Mouse (Mus musculus) layer of hippocampus, adult 2 months (tissue): Measurements from ENCODE around the gene Thrsp. TPM values are rescaled to one million over a fixed set of nuclear protein-coding genes. Genes with fewer than 3 reads are reported as not detected.

Source experiments
- DNase-seq, 2 experiments: peaks; one replicate each; pipeline ENCODE4 v3.0.0; 2022; ENCODE audit warnings: low spot score in 2 of 2
- H3K27ac ChIP-seq: fragments of 200-600 bp; 2 replicates; pipeline ENCODE4 v1.8.1; 2022
- H3K4me3 ChIP-seq: fragments of 200-600 bp; 2 replicates; pipeline ENCODE4 v1.8.1; 2022; ENCODE audit warnings: mild to moderate bottlenecking
- CTCF ChIP-seq: fragments of 200-600 bp; conservative IDR thresholded peaks from 2 replicates; pipeline ENCODE4 v1.8.1; 2022; ENCODE audit warnings: antibody characterized with exemption, mild to moderate bottlenecking, moderate library complexity
- total RNA-seq, 2 experiments: library from RNA; stranded (reverse); gene quantifications; 2 replicates each; pipeline ENCODE4 v1.2.3; 2021

The Thrsp gene
- total RNA-seq, 2 experiments from 2014 or later = 40.0 to 40.6 TPM

DNA sequence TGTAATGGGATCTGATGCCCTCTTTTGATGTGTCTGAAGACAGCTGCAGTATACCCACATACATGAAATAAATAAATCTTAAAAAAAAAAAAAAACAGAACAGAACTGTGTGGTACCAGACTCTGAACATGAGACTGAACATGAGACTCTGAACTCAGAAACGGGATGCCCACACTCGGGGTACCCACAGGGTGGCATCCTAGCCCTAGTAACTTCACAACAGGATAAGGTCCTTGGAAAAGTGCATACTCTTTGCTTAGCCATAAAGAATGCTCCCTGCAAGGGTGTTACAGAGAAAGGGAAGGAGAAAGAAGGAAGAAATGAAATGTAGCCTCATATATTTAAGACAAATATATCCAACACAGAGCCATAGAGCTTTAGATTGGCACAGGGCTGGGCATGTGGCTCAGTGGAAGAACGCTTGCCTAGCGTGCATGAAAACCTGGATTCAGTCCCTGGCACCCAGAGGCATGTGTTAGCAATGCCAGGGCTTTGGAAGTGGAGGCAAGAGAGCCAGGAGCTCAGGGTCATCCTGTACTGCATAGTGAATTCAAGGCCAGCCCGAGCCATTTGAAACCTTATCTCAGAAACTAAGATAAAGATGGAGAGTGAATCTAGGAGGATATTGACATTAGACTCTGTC is 10.4 kb upstream of the Thrsp start:
- Histone ChIP-seq H3K4me3 (no peak overlapping the region), H3K27ac (peak overlapping the region; percentile 54)
- DNase-seq = no peak
- TF ChIP-seq CTCF = peak; percentile 70

DNA sequence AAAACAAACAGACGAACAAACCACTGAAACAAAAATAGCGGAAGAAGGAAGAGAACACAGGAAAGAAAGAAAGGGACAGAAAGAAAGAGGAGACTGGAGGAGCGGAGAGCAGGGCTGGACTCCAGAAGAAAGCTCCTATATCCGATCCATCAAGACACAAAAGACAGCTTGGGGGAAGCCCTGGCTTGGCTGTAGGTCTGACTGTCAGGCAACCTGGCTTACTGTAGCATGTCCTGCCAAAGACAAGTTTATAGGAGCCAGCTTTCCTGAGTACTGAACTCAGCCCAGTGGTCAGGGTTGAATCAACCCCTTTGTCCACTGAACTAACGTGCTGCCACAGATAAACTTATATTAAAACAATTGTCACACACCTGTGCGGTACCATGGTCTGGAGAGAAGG is 9.8 kb upstream of the Thrsp start:
- no peak overlapping the region for H3K4me3 ChIP-seq
- no peak for DNase-seq
- peak overlapping the region; percentile 11; the same call in 1 of the 2 replicates for H3K27ac ChIP-seq
- TF ChIP-seq CTCF = no peak

DNA sequence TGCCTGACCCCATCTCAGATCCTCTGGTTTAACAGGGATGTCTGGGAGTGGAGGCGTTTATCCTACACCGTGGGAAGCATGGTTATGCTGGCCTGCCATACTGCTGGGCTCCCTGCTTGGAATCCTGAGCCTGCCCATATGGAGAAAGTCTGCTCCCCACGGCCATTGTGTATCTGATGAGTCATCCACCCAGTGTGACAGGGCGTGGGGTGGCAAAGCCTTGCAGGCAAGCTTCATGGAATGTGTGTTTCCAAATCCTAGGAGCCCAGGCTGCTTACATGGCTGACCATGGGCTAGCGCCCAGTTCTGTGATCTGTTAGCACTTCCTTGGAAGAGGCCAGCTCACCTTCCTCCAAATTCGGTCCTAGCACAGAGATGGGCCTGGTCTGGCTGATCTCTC is 9.0 kb upstream of the Thrsp start:
- no peak for TF ChIP-seq CTCF
- Histone ChIP-seq H3K27ac (peak overlapping the region; percentile 11; the same call in 1 of the 2 replicates), H3K4me3 (no peak overlapping the region)
- DNase-seq = no peak

DNA sequence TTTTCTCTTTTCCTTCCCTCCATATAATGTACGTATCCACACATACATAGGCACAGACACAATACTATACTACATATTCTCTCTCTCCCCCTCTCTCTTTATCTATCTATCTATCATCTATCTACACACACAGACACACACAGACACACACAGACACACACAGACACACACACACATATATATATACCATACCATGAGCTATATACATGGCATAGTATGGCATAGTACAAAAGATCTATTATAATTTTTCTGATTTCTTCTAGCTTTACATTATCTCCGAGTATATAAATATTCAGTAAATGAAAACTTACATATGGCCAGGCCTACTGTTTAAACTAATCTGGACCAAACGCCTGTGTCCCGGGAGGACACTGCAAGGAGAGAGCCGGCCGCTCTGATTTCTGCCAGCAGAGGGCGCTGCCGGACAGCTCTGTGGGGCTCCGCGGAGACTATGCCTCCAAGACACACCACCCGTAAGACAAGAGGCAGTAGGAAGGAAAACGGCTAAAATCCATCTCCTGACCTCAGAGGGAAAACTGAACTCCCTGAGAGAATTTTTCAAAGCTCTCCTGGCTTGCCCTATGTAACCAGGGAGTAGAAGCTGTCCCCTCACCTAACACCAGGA is 7.2 kb upstream of the Thrsp start:
- peak overlapping the region; percentile 65 for H3K27ac ChIP-seq
- peak; percentile 63 to 93 for DNase-seq
- peak; percentile 98; the same call in 1 of the 2 replicates for TF ChIP-seq CTCF
- H3K4me3 ChIP-seq = no peak overlapping the region

DNA sequence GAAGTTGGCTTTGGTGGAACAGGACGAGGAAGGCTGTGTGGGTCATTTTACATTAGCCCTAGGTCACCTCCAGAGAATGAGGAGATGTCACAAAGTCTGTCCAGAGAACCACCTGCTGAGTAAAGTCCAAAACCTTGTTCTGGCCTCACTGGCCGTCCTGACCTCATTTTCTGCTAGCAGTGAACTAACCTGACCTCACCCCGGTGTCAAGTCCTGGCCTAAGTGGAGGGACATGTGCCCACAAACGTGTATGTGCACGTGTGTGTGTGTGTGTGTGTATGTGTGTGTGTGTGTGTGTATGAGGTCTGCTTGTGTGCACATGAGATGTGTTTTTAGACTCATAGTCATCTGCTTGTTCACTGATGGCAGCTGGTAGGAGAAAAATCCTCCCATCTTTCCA is 6.2 kb upstream of the Thrsp start:
- Histone ChIP-seq H3K27ac (no peak overlapping the region), H3K4me3 (no peak overlapping the region)
- TF ChIP-seq CTCF = no peak
- no peak for DNase-seq

DNA sequence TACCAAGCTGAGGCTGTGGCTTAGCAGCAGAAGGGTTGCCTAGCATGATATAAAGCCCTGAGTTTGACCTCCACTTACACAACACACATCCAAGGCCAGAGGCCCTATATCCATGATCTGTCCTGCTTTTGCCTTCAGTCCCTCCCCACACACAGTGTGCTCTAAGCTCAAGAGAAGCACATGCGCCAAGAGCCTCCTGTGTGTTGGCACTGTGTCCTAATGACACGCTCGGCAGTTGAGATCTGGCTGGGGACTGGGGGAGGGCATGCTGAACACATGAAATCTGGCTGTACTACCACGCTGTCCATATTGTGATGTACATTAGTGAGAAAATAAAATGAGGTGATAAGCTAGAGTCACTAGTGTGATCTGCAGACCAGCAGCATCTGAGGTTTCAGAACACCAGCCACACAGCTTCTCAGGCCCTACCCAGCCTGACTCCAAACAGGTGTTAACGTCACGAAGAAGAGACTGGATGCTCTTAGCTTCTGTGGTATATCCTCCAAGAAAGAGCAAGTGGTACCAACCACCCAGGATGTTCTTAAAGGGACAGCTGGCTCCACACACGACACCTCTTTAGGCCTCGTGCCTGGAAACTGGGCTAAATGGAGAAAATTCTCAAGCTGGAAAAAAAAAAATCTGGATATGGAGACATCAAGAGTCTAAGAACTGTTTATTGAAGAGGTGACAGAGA is 3.6 kb upstream of the Thrsp start:
- no peak for TF ChIP-seq CTCF
- no peak overlapping the region for H3K4me3 ChIP-seq
- DNase-seq = peak in 1 of 2 experiments; percentile 55
- peak overlapping the region; percentile 8; the same call in 1 of the 2 replicates for H3K27ac ChIP-seq

DNA sequence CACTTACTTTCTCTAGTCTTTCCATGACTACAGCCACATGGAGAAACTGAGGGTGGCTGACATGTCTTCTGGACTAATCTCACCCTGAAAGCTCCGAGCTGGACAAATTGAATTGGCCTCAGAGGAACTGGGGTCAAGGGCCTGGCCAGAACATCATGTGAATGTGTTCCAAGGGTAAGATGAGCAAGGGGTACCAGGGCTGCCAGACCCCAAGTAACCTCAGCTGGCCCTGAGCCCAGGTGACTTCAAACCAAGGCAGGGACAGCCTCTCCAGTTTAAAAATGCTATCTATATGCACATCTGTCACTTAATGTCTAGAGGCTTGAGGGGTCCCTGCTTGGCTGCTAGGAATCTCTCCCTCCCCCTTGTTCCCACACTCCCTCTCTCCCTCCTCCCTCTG is 2.9 kb upstream of the Thrsp start:
- Histone ChIP-seq H3K4me3 (no peak overlapping the region), H3K27ac (peak overlapping the region; percentile 8; the same call in 1 of the 2 replicates)
- TF ChIP-seq CTCF = no peak
- no peak for DNase-seq

DNA sequence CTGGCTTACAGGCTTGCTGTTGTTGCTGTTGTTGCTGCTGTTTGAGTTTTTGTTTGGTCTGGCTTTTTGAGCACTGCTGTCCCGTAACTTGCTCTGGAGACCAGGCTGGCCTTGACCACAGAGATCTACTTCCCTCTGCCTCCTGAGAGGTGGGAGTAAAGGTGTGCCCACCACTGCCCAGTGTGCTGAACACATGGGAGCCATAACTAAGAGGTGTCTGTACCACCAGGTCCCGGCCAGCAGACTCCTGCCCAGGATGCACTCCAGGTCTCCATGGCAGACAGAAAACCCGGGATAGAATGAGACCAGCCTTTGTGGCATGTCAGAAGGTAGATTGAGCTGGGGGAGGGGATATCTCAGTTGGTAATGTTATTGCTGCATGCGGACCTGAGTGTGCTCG is 1.6 kb upstream of the Thrsp start:
- no peak overlapping the region for H3K27ac ChIP-seq
- DNase-seq = no peak
- no peak for TF ChIP-seq CTCF
- no peak overlapping the region for H3K4me3 ChIP-seq

DNA sequence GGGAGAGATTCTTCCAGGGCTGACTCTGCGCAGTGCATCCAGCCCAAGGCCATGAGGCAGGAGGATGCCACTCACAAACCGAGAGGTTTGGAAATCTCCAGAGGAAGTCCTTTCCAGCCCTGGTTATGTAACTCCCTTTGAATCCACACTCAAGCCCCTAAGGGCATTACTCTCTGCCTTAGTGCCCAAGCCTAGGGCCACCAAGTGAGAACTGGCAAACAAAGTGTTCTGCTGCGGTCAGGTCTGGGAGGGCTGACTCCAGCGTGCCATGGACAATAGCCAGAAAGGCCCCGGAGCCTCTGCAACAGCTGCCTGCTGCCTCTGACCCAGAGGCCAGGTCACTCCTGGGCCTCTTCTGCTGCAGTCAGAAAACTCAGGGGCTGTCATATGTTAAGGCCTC is 1.2 kb upstream of the Thrsp start:
- no peak for TF ChIP-seq CTCF
- no peak overlapping the region for H3K4me3 ChIP-seq
- H3K27ac ChIP-seq = 0 out of 2 replicates have a peak overlapping the region, but pooled peaks have one; percentile 0
- no peak for DNase-seq

DNA sequence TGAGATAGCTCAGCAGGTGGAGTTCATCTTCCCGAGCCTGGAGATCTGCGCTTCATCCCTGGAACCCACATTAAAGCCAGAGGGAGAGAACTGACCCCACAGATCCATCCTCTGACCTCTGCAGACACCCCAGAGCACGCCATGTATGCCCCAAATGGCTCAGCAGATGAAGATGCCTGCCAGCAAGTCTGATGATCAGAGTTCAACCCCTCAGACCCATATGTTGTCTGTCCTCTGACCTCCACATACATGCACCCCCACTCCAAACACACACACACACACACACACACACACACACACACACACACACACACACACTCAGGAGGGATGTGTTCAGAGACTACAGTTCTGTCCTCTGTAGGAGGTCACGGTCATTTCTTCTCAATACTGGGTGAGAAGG is 1.1 kb downstream of the Thrsp start:
- DNase-seq = no peak
- TF ChIP-seq CTCF = no peak
- Histone ChIP-seq H3K27ac (peak overlapping the region; percentile 88), H3K4me3 (peak overlapping the region; percentile 59)

DNA sequence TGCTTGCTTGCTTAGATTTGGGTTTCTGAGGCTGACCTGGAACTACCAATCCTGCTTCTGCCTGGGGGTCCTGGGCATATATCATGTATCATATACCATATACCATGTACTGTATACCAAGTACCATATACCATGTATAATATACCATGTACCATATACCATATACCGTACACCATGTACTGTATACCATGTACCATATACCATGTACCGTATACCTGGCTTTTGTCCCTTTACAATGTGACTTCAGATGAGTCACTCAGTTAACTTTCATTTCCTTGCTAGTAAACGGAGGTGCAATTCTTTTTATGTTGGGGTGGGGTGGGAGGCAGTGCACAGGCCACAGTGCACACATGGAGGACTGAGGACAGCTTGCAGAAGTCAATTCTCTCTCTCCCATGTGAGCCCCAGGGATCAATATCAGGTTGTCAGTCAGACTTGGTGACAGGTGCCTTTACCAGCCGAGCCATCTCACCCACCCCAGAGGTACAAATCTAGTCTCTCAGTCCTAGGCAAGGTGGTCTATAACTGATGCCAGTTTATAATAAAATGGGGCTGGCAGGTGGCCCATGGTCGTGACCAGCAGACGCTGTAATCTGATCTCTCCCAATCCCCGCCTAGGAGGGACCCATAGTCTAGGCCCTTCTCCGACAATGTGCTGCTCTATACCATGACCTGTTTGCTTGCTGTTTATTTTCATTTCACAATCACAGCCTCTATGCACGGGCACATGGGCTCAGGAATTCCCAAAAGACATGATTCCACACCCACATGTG is 2.4 kb downstream of the Thrsp start:
- H3K27ac ChIP-seq = no peak overlapping the region
- DNase-seq = no peak
- no peak for TF ChIP-seq CTCF
- peak overlapping the region; percentile 59 for H3K4me3 ChIP-seq

DNA sequence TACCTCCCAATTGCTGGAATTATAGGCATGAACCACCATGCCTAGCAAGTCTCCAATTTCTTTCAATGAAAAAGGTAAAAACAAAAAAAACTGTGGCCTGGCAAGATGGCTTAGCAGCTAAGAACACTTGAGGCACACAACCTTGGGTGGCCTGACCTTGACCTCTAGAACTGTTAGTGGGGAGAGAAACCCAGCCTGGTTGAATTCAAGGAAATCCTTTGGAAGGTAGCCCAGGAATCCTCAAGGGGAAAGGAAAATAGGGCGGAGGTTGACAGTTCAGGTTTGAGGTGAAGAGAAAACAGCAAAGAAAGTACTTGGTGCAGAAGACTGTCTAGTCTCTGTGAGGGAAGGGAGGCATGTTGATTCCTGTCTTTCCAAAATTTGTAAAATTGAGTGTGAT is 3.1 kb downstream of the Thrsp start:
- peak overlapping the region; percentile 59; the same call in 1 of the 2 replicates for H3K4me3 ChIP-seq
- 0 out of 2 replicates have a peak overlapping the region, but pooled peaks have one; percentile 14 for H3K27ac ChIP-seq
- TF ChIP-seq CTCF = no peak
- DNase-seq = no peak

DNA sequence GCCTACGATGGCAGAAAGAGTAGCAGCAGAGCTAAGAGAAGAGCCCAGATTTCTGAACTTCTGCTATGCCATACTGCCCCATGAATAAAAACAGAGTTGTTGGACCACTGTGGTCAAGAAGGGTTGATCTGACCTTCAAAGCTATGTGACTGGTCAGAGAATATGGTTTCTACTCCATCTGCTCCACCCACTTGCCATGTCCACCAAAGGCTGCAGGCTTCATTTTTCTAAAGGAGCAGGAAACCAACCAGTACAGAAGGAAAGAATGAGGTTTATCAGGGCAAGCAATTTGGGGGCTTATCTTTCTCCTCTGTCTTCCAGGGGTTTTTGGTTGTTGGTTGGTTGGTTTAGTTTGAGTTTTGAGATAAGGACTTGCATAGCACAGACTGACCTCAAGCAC is 3.5 kb downstream of the Thrsp start:
- no peak for TF ChIP-seq CTCF
- no peak for DNase-seq
- Histone ChIP-seq H3K27ac (0 out of 2 replicates have a peak overlapping the region, but pooled peaks have one; percentile 14), H3K4me3 (no peak overlapping the region)
